Mouse (Mus musculus) MEL (cell line): ENCODE data around the gene Ppp1cc. TPM values are rescaled to one million over a fixed set of nuclear protein-coding genes. Genes with fewer than 3 reads are reported as not detected.
A peak's percentile ranks its signal among the peaks of the same experiment; 100 is the strongest.

Experiments used
- DNase-seq: peaks from one replicate; pipeline ENCODE4 v3.0.0; 2011; ENCODE audit warnings: low read depth, low spot score
- H3K27ac ChIP-seq: 2 replicates; pipeline ENCODE4 v1.5.1; 2012; ENCODE audit warnings: low read depth, mild to moderate bottlenecking, control low read depth, low read length, moderate library complexity; ENCODE audit not compliant: control insufficient read depth
- H3K27me3 ChIP-seq, 2 experiments: fragments of 150-350 bp in 1 of 2; sonication (generic) in 1 of 2; 2 replicates each; pipeline ENCODE4 v1.6.1; 2012; ENCODE audit warnings: low read length in 2 of 2, mild to moderate bottlenecking in 2 of 2, improper control_type of control experiment in 1 of 2, moderate library complexity in 1 of 2; ENCODE audit not compliant: insufficient read depth in 2 of 2, control insufficient read depth in 1 of 2
- H3K36me3 ChIP-seq, 2 experiments: 2 replicates each; pipeline ENCODE4 v1.6.1; 2012 to 2014; ENCODE audit warnings: low read length in 2 of 2, improper control_type of control experiment in 1 of 2, inconsistent platforms in 1 of 2, mild to moderate bottlenecking in 1 of 2; ENCODE audit not compliant: insufficient read depth in 2 of 2, control insufficient read depth in 1 of 2
- H3K4me1 ChIP-seq, 2 experiments: fragments of 150-350 bp in 1 of 2; sonication (generic) in 1 of 2; 2 replicates each; pipeline ENCODE4 v1.6.1; 2012; ENCODE audit warnings: low read length in 2 of 2, improper control_type of control experiment in 1 of 2, mild to moderate bottlenecking in 1 of 2; ENCODE audit not compliant: insufficient read depth in 2 of 2, control insufficient read depth in 1 of 2
- H3K4me3 ChIP-seq, 2 experiments: fragments of 150-350 bp in 1 of 2; sonication (generic) in 1 of 2; 2 replicates each; pipeline ENCODE4 v1.5.1; 2012; ENCODE audit warnings: low read depth in 2 of 2, low read length in 2 of 2, mild to moderate bottlenecking in 2 of 2, moderate library complexity in 2 of 2, control low read depth in 1 of 2, improper control_type of control experiment in 1 of 2; ENCODE audit not compliant: control insufficient read depth in 1 of 2, insufficient read depth in 1 of 2
- H3K79me2 ChIP-seq: 2 replicates; pipeline ENCODE4 v1.6.1; 2012; ENCODE audit warnings: mild to moderate bottlenecking, low read length, moderate library complexity; ENCODE audit not compliant: control insufficient read depth, poor library complexity, insufficient read depth
- H3K9ac ChIP-seq: 2 replicates; pipeline ENCODE4 v1.6.1; 2012; ENCODE audit warnings: low read depth, mild to moderate bottlenecking, control low read depth, low read length, moderate library complexity; ENCODE audit not compliant: control insufficient read depth, poor library complexity, severe bottlenecking
- H3K9me3 ChIP-seq: fragments of 150-350 bp; sonication (generic); replicated peaks from 2 replicates; pipeline ENCODE4 v1.6.1; 2012; ENCODE audit warnings: mild to moderate bottlenecking, low read length, improper control_type of control experiment, moderate library complexity; ENCODE audit not compliant: insufficient read depth
- CHD1 ChIP-seq: IDR thresholded peaks from 2 replicates; pipeline ENCODE4 v1.6.1; 2012; ENCODE audit warnings: low read depth, mild to moderate bottlenecking, inconsistent platforms, low read length, improper control_type of control experiment
- CHD2 ChIP-seq: IDR thresholded peaks from 2 replicates; pipeline ENCODE4 v1.6.1; 2011; ENCODE audit warnings: low read length, improper control_type of control experiment
- CTCF ChIP-seq, 3 experiments: IDR thresholded peaks in 2 of 3; conservative IDR thresholded peaks in 1 of 3; 2 replicates each; pipeline ENCODE4 v1.5.1; 2011 to 2012; ENCODE audit warnings: low read length in 3 of 3, low read depth in 2 of 3, mild to moderate bottlenecking in 2 of 3, improper control_type of control experiment in 1 of 3, inconsistent platforms in 1 of 3, mixed read lengths in 1 of 3, moderate library complexity in 1 of 3; ENCODE audit not compliant: control insufficient read depth in 1 of 3, insufficient read depth in 1 of 3, poor library complexity in 1 of 3, severe bottlenecking in 1 of 3
- E2F4 ChIP-seq: IDR thresholded peaks from 2 replicates; pipeline ENCODE4 v1.6.1; 2011; ENCODE audit warnings: low read depth, low read length, improper control_type of control experiment, borderline replicate concordance
- ELF1 ChIP-seq: IDR thresholded peaks from 2 replicates; pipeline ENCODE4 v1.6.1; 2014; ENCODE audit warnings: low read depth, mild to moderate bottlenecking, inconsistent platforms, low read length, improper control_type of control experiment, moderate library complexity
- EP300 ChIP-seq, 2 experiments: IDR thresholded peaks; 2 replicates each; pipeline ENCODE4 v1.6.1; 2011; ENCODE audit warnings: improper control_type of control experiment in 2 of 2, low read length in 2 of 2, low read depth in 1 of 2, mild to moderate bottlenecking in 1 of 2
- ETS1 ChIP-seq: IDR thresholded peaks from 2 replicates; pipeline ENCODE4 v1.6.1; 2012; ENCODE audit warnings: low read depth, mild to moderate bottlenecking, inconsistent platforms, low read length, improper control_type of control experiment, moderate library complexity
- GABPA ChIP-seq: IDR thresholded peaks from 2 replicates; pipeline ENCODE4 v1.6.1; 2012; ENCODE audit warnings: low read depth, mild to moderate bottlenecking, inconsistent platforms, low read length, improper control_type of control experiment, moderate library complexity
- GATA1 ChIP-seq: IDR thresholded peaks from 2 replicates; pipeline ENCODE4 v1.6.1; 2011; ENCODE audit warnings: low read depth, low read length, improper control_type of control experiment
- HCFC1 ChIP-seq: IDR thresholded peaks from 2 replicates; pipeline ENCODE4 v1.6.1; 2012; ENCODE audit warnings: low read depth, mild to moderate bottlenecking, inconsistent platforms, low read length, improper control_type of control experiment, moderate library complexity
- JUND ChIP-seq: IDR thresholded peaks from 2 replicates; pipeline ENCODE4 v1.6.1; 2011; ENCODE audit warnings: low read depth, mild to moderate bottlenecking, improper control_type of control experiment, low read length
- MAFK ChIP-seq: IDR thresholded peaks from 2 replicates; pipeline ENCODE4 v1.6.1; 2011; ENCODE audit warnings: low read depth, mild to moderate bottlenecking, low read length, improper control_type of control experiment, borderline replicate concordance
- MEF2A ChIP-seq: IDR thresholded peaks from 2 replicates; pipeline ENCODE4 v1.6.1; 2014; ENCODE audit warnings: low read depth, mild to moderate bottlenecking, inconsistent platforms, low read length, improper control_type of control experiment; ENCODE audit not compliant: poor library complexity, insufficient replicate concordance, severe bottlenecking; ENCODE audit errors: extremely low read depth
- MXI1 ChIP-seq: IDR thresholded peaks from 2 replicates; pipeline ENCODE4 v1.6.1; 2011; ENCODE audit warnings: mild to moderate bottlenecking, low read depth, low read length, improper control_type of control experiment
- MYB ChIP-seq: IDR thresholded peaks from 2 replicates; pipeline ENCODE4 v1.6.1; 2011; ENCODE audit warnings: mild to moderate bottlenecking, low read depth, low read length, improper control_type of control experiment
- MYC ChIP-seq: IDR thresholded peaks from 2 replicates; pipeline ENCODE4 v1.6.1; 2011; ENCODE audit warnings: low read depth, mild to moderate bottlenecking, low read length, improper control_type of control experiment, moderate library complexity
- NELFE ChIP-seq: IDR thresholded peaks from 2 replicates; pipeline ENCODE4 v1.6.1; 2011; ENCODE audit warnings: low read depth, low read length, improper control_type of control experiment
- NRF1 ChIP-seq: IDR thresholded peaks from 2 replicates; pipeline ENCODE4 v1.6.1; 2014; ENCODE audit warnings: low read depth, mild to moderate bottlenecking, inconsistent platforms, low read length, improper control_type of control experiment, moderate library complexity; ENCODE audit not compliant: poor library complexity, insufficient read depth, severe bottlenecking
- POLR2A ChIP-seq, 2 experiments: IDR thresholded peaks; 2 replicates each; pipeline ENCODE4 v1.6.1; 2011 to 2012; ENCODE audit warnings: low read length in 2 of 2, mild to moderate bottlenecking in 2 of 2, control low read depth in 1 of 2, improper control_type of control experiment in 1 of 2, low read depth in 1 of 2, moderate library complexity in 1 of 2; ENCODE audit not compliant: control insufficient read depth in 1 of 2, insufficient read depth in 1 of 2, poor library complexity in 1 of 2
- POLR2AphosphoS2 ChIP-seq: IDR thresholded peaks from 2 replicates; pipeline ENCODE4 v1.6.1; 2011; ENCODE audit warnings: low read length, improper control_type of control experiment
- POLR2AphosphoS5 ChIP-seq: IDR thresholded peaks from 2 replicates; pipeline ENCODE4 v1.6.1; 2012; ENCODE audit warnings: low read depth, borderline replicate concordance, mild to moderate bottlenecking, inconsistent platforms, low read length, moderate library complexity, mixed read lengths
- RAD21 ChIP-seq: IDR thresholded peaks from 2 replicates; pipeline ENCODE4 v1.6.1; 2011; ENCODE audit warnings: mild to moderate bottlenecking, low read depth, low read length, improper control_type of control experiment
- RCOR1 ChIP-seq: IDR thresholded peaks from 2 replicates; pipeline ENCODE4 v1.6.1; 2012; ENCODE audit warnings: low read depth, mild to moderate bottlenecking, inconsistent platforms, low read length, improper control_type of control experiment
- SIN3A ChIP-seq: IDR thresholded peaks from 2 replicates; pipeline ENCODE4 v1.6.1; 2012; ENCODE audit warnings: low read length, improper control_type of control experiment, inconsistent platforms
- SMC3 ChIP-seq: IDR thresholded peaks from 2 replicates; pipeline ENCODE4 v1.6.1; 2011; ENCODE audit warnings: low read depth, low read length, improper control_type of control experiment
- TAL1 ChIP-seq: IDR thresholded peaks from 2 replicates; pipeline ENCODE4 v1.6.1; 2012; ENCODE audit warnings: mild to moderate bottlenecking, inconsistent platforms, low read length, moderate library complexity, mixed read lengths
- TBP ChIP-seq: IDR thresholded peaks from 2 replicates; pipeline ENCODE4 v1.8.0; 2011; ENCODE audit warnings: low read depth, low read length, improper control_type of control experiment
- TCF12 ChIP-seq: IDR thresholded peaks from 2 replicates; pipeline ENCODE4 v1.6.1; 2014; ENCODE audit warnings: low read depth, mild to moderate bottlenecking, inconsistent platforms, low read length, improper control_type of control experiment, moderate library complexity
- UBTF ChIP-seq: IDR thresholded peaks from 2 replicates; pipeline ENCODE4 v1.6.1; 2012; ENCODE audit warnings: low read depth, mild to moderate bottlenecking, inconsistent platforms, low read length, improper control_type of control experiment, moderate library complexity, borderline replicate concordance; ENCODE audit not compliant: insufficient read depth
- USF1 ChIP-seq: IDR thresholded peaks from 2 replicates; pipeline ENCODE4 v1.6.1; 2014; ENCODE audit warnings: low read depth, mild to moderate bottlenecking, inconsistent platforms, low read length, improper control_type of control experiment, moderate library complexity
- USF2 ChIP-seq, 2 experiments: IDR thresholded peaks; 2 replicates each; pipeline ENCODE4 v1.6.1; 2011 to 2012; ENCODE audit warnings: improper control_type of control experiment in 2 of 2, low read length in 2 of 2, borderline replicate concordance in 1 of 2, inconsistent platforms in 1 of 2, low read depth in 1 of 2, mild to moderate bottlenecking in 1 of 2; ENCODE audit not compliant: insufficient read depth in 1 of 2
- ZC3H11A ChIP-seq: IDR thresholded peaks from 2 replicates; pipeline ENCODE4 v1.6.1; 2012; ENCODE audit warnings: low read depth, mild to moderate bottlenecking, inconsistent platforms, low read length, improper control_type of control experiment
- ZKSCAN1 ChIP-seq: IDR thresholded peaks from 2 replicates; pipeline ENCODE4 v1.6.1; 2012; ENCODE audit warnings: low read depth, mild to moderate bottlenecking, inconsistent platforms, low read length, improper control_type of control experiment, moderate library complexity
- ZMIZ1 ChIP-seq: IDR thresholded peaks from 2 replicates; pipeline ENCODE4 v1.6.1; 2012; ENCODE audit warnings: low read depth, mild to moderate bottlenecking, inconsistent platforms, low read length, improper control_type of control experiment, moderate library complexity
- ZNF384 ChIP-seq: IDR thresholded peaks from 2 replicates; pipeline ENCODE4 v1.6.1; 2012; ENCODE audit warnings: low read depth, mild to moderate bottlenecking, inconsistent platforms, low read length, improper control_type of control experiment
- polyA plus RNA-seq, 2 experiments: library from polyadenylated mRNA; stranded (reverse) in 1 of 2; unstranded in 1 of 2; fragments of >175 nt in 1 of 2; fragments of >200 nt in 1 of 2; gene quantifications; 2 replicates each; pipeline versions ENCODE4 v1.2.1 to v1.2.4; 2012; ENCODE audit warnings: low replicate concordance in 2 of 2, low read depth in 1 of 2; ENCODE audit not compliant: insufficient read length in 2 of 2, insufficient read depth in 1 of 2, missing spikeins in 1 of 2
- total RNA-seq: library from RNA; depleted of rRNA; stranded (reverse); fragments of 300-350 nt; gene quantifications from 2 replicates; pipeline ENCODE4 v1.2.3, GENCODE M21; 2012; rRNA removed

The Ppp1cc gene
- total RNA-seq (305 and 329 TPM in 2 replicates), polyA plus RNA-seq (100 to 1,000 TPM in 1 of 2 experiments, not detected in 1; 420 TPM)

DNA sequence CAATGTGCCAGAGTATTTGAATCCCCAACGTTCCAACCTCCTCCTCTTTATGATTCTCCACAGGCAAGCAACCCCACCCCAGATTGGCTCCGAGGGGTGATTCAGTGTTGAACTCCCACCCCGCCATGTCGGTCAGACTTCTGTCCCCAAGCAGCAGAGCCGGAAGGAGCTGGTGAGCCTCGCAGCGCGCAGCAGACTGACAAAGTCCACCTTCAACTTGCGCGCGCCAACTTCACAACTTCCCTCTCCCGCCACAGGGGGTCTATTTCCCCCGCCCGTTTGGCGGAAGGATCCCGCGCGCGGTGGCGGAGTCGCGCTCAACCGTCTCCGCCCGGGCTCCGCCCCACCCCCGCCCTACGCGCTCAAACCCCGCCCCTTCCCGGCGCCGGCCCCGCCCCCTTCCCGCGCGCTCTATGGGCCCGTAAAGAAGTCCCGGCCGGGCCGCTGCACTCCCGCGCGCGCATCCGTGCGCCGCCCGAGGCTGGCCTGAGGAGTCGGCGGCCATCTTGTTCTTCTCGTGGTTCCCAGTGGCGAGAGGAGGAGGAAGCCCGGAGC is at the start of gene Ppp1cc:
Gene Ppp1cc (plus strand): TSS at position 452 of the 555 bp plus-strand sequence.
- H3K4me3 ChIP-seq = peak within 1 kb of the TSS; percentile 97 to 99
- H3K27me3 ChIP-seq = no peaks in the 10 kb centered on the region
- peak; percentile 98 for DNase-seq
- peaks cover 51% of the 10 kb centered on the region for H3K79me2 ChIP-seq
- H3K9me3 ChIP-seq = no peaks in the 10 kb centered on the region
- H3K36me3 ChIP-seq = peaks cover 9 to 35% of the 10 kb centered on the region in 2 experiments
- H3K9ac ChIP-seq = peak within 1 kb of the TSS; percentile 95
- H3K27ac ChIP-seq = peak within 1 kb of the TSS; percentile 92
- H3K4me1 ChIP-seq = peaks cover 2 to 37% of the 10 kb centered on the region in 2 experiments; a peak in 3 of 4 replicates
- TF ChIP-seq TCF12 (peak; percentile 65), POLR2AphosphoS2 (peak; percentile 87), HCFC1 (peak; percentile 72), NELFE (peak; percentile 88), CTCF (IDR thresholded peaks at IDR 0.05 in 2 of 3, conservative IDR thresholded peaks at IDR 0.05 in 1 of 3; ENCODE audit: control insufficient read depth in 1 of 3, insufficient read depth in 1 of 3, low read depth in 2 of 3, low read length in 3 of 3, poor library complexity in 1 of 3, severe bottlenecking in 1 of 3) (no peak), MXI1 (peak; percentile 57; the same call in 1 of the 2 replicates), JUND (no peak), USF2 (IDR thresholded peaks at IDR 0.05; ENCODE audit: borderline replicate concordance in 1 of 2, insufficient read depth in 1 of 2, low read depth in 1 of 2, low read length in 2 of 2) (no peak), SMC3 (no peak), GABPA (no peak), CHD1 (0 out of 2 replicates have a peak, but pooled peaks have one; percentile 5), USF1 (no peak), EP300 (IDR thresholded peaks at IDR 0.05; ENCODE audit: low read depth in 1 of 2, low read length in 2 of 2) (peak in 1 of 2 experiments; percentile 54; a peak in 1 of 4 replicates), UBTF (0 out of 2 replicates have a peak, but pooled peaks have one; percentile 74), CHD2 (no peak), MEF2A (no peak), ZMIZ1 (peak; percentile 91), RCOR1 (no peak), TBP (peak; percentile 89), ZNF384 (no peak), POLR2A (IDR thresholded peaks at IDR 0.05; ENCODE audit: control insufficient read depth in 1 of 2, insufficient read depth in 1 of 2, low read depth in 1 of 2, low read length in 2 of 2, poor library complexity in 1 of 2) (peak; percentile 76 to 96), ZC3H11A (no peak), POLR2AphosphoS5 (peak; percentile 77), ZKSCAN1 (no peak), MYB (no peak; the same call in 1 of the 2 replicates), E2F4 (peak; percentile 95), RAD21 (no peak), TAL1 (no peak), NRF1 (peak; percentile 41; the same call in 1 of the 2 replicates), MYC (no peak; the same call in 1 of the 2 replicates), ELF1 (peak; percentile 72; the same call in 1 of the 2 replicates), SIN3A (peak; percentile 83), ETS1 (peak; percentile 40; the same call in 1 of the 2 replicates), MAFK (no peak), GATA1 (no peak)
